Mouse (Mus musculus): ENCODE data around the gene Wnt5a.

DNA sequence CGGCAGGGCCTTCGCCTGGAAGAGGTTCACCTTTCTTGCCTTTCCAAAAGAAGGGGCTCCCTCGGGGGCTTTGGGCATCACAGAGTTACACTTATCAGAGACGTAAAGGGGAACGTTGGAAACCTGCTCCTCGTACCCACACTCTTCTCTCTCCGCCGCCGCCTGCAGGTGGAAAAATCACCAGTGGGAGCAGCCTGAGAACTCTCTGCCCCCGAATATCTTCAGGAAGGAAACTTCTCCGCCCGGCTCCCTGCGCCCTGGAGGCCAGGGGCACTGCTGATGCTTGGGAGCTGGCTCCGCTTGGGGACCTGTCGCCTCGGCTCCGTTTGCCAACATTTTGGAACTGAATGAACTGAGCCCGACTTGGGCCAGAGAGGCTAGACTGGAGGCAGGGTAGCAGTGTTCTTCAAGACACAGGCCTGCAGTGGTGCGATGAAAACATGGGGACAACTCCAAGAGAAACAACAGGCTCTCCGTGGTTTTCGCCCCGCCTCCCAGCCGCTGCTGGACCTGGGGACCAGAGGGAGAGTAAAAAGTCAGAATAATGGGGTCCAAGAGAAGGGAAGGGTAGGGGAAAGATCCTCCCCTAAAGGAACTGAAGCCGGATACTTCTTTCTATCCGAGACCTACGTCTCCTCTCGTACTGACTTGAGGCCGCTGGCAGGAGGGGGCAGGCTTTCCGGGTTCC lies 5.9 kb downstream of the Wnt5a start:
- TF ChIP-seq POLR2A (IDR thresholded peaks at IDR 0.05; ENCODE audit: control insufficient read depth, low read depth, low read length) (no peak), CTCF (IDR thresholded peaks at IDR 0.05; ENCODE audit: control insufficient read depth, insufficient read depth, insufficient replicate concordance, low read depth, low read length) (no peak)

Data from testis, adult 2 months (tissue).